Mouse (Mus musculus): ENCODE results near the gene Rpl27. TPM values are rescaled to one million over a fixed set of nuclear protein-coding genes. Genes with fewer than 3 reads are reported as not detected.

The Rpl27 gene
- total and polyA plus RNA-seq, 3 experiments: 909 to 5,728 (median 3,039) TPM

GRCm38 (mm10) chr11:101452093-101452774 is 10.1 kb downstream of the Rpl27 start:
- dilution Hi-C loops (cut with MboI; ENCODE audit: extremely low pct_ligation_motif_present, extremely low pct_unique_long_range_greater_than_20kb, low sequenced_read_pairs): no loop called here
- no peak overlapping the region for H3K27ac ChIP-seq (ENCODE audit: insufficient read depth, low read depth)

GRCm38 (mm10) chr11:101454702-101455101 is 12.6 kb downstream of the Rpl27 start:
- Histone ChIP-seq H3K4me2 (ENCODE audit: insufficient read depth, low read depth, poor library complexity, severe bottlenecking) (no peak overlapping the region), H3K27me3 (replicated peaks) (no peaks in the 10 kb centered on the region), H3K4me1 (ENCODE audit: control insufficient read depth in 1 of 2, insufficient read depth in 2 of 2) (peaks cover 0 to 49% of the 10 kb centered on the region in 2 experiments; a peak in 3 of 4 replicates), H3K79me2 (replicated peaks; ENCODE audit: control insufficient read depth, extremely low read depth, insufficient read depth, poor library complexity, severe bottlenecking) (0 out of 2 replicates have a peak, but pooled peaks cover 8% of the 10 kb centered on the region), H3K27ac (ENCODE audit: insufficient read depth, low read depth) (no peak overlapping the region), H3K9me3 (replicated peaks; ENCODE audit: low read length) (no peaks in the 10 kb centered on the region), H3K4me3 (replicated peaks in 1 of 3; ENCODE audit: low read depth in 2 of 3, low read length in 2 of 3, poor library complexity in 1 of 3) (no peak overlapping the region), H3K9ac (ENCODE audit: insufficient read depth, low read depth) (no peak overlapping the region), H3K36me3 (replicated peaks in 1 of 2; ENCODE audit: control insufficient read depth in 1 of 2, insufficient read depth in 1 of 2, low read length in 1 of 2) (peaks cover 31 to 80% of the 10 kb centered on the region in 2 experiments)
- peak; percentile 23; the same call in 1 of the 2 replicates for TF ChIP-seq EP300 (IDR thresholded peaks at IDR 0.05; ENCODE audit: low read length)
- no peak for TF ChIP-seq ELF1 (IDR thresholded peaks at IDR 0.05; ENCODE audit: low read depth, low read length)
- TF ChIP-seq CHD2 (IDR thresholded peaks at IDR 0.05; ENCODE audit: low read length): no peak
- no peak for TF ChIP-seq CHD1 (IDR thresholded peaks at IDR 0.05; ENCODE audit: low read depth, low read length)
- no peak for TF ChIP-seq SIN3A (IDR thresholded peaks at IDR 0.05; ENCODE audit: low read length)
- in situ Hi-C loops (cut with MboI; ENCODE audit: low pct_ligation_motif_present, low pct_unique_long_range_greater_than_20kb, low sequenced_read_pairs) (no loop called here), dilution Hi-C loops (cut with MboI; ENCODE audit: extremely low pct_ligation_motif_present, extremely low pct_unique_long_range_greater_than_20kb, low sequenced_read_pairs) (no loop called here)
- no peak for DNase-seq (ENCODE audit: extremely low read depth)

More at GRCm38 (mm10) chr11:101452093-101452774, 10.1 kb downstream of the Rpl27 start:
- H3K4me2 ChIP-seq (ENCODE audit: insufficient read depth, low read depth, poor library complexity, severe bottlenecking): no peak overlapping the region
- H3K36me3 ChIP-seq (replicated peaks in 1 of 2; ENCODE audit: control insufficient read depth in 1 of 2, insufficient read depth in 1 of 2, low read length in 1 of 2): peaks cover 8 to 56% of the 10 kb centered on the region in 2 experiments
- H3K9me3 ChIP-seq (replicated peaks; ENCODE audit: low read length): no peaks in the 10 kb centered on the region
- in situ Hi-C loops (cut with MboI; ENCODE audit: low pct_ligation_motif_present, low pct_unique_long_range_greater_than_20kb, low sequenced_read_pairs): no loop called here
- peaks cover 8% of the 10 kb centered on the region; the same call in 1 of the 2 replicates for H3K79me2 ChIP-seq (replicated peaks; ENCODE audit: control insufficient read depth, extremely low read depth, insufficient read depth, poor library complexity, severe bottlenecking)
- H3K27me3 ChIP-seq (replicated peaks): no peaks in the 10 kb centered on the region
- no peak overlapping the region for H3K9ac ChIP-seq (ENCODE audit: insufficient read depth, low read depth)
- no peak for TF ChIP-seq NRF1 (IDR thresholded peaks at IDR 0.05; ENCODE audit: low read depth, low read length)
- no peak for TF ChIP-seq JUN (IDR thresholded peaks at IDR 0.05; ENCODE audit: insufficient read depth, low read depth, low read length)
- TF ChIP-seq IRF4 (IDR thresholded peaks at IDR 0.05; ENCODE audit: low read depth, low read length): no peak
- no peak for TF ChIP-seq E2F4 (IDR thresholded peaks at IDR 0.05; ENCODE audit: insufficient replicate concordance, low read depth, low read length)
- no peak for TF ChIP-seq MXI1 (IDR thresholded peaks at IDR 0.05; ENCODE audit: low read depth, low read length)
- no peak for TF ChIP-seq SMC3 (IDR thresholded peaks at IDR 0.05; ENCODE audit: low read depth, low read length)
- TF ChIP-seq SIN3A (IDR thresholded peaks at IDR 0.05; ENCODE audit: low read length): no peak
- no peak for TF ChIP-seq PAX5 (IDR thresholded peaks at IDR 0.05; ENCODE audit: low read length)
- no peak for TF ChIP-seq RCOR1 (conservative IDR thresholded peaks at IDR 0.05; ENCODE audit: low read depth, low read length)
- no peak for TF ChIP-seq USF1 (IDR thresholded peaks at IDR 0.05; ENCODE audit: low read depth, low read length)
- no peak for TF ChIP-seq ZC3H11A (IDR thresholded peaks at IDR 0.05; ENCODE audit: low read depth, low read length)
- no peak for TF ChIP-seq GABPA (IDR thresholded peaks at IDR 0.05; ENCODE audit: insufficient replicate concordance, low read depth, low read length)
- no peak for TF ChIP-seq CHD2 (IDR thresholded peaks at IDR 0.05; ENCODE audit: low read length)
- no peak for TF ChIP-seq ZMIZ1 (IDR thresholded peaks at IDR 0.05; ENCODE audit: low read depth, low read length)
- TF ChIP-seq MAFK (IDR thresholded peaks at IDR 0.05; ENCODE audit: insufficient replicate concordance, low read length): no peak
- no peak for TF ChIP-seq JUND (conservative IDR thresholded peaks at IDR 0.05; ENCODE audit: low read depth, low read length)
- no peak for TF ChIP-seq POLR2AphosphoS2 (IDR thresholded peaks at IDR 0.05; ENCODE audit: low read depth, low read length)
- no peak for TF ChIP-seq ZKSCAN1 (IDR thresholded peaks at IDR 0.05; ENCODE audit: borderline replicate concordance, low read depth, low read length)
- no peak for TF ChIP-seq CTCF (conservative IDR thresholded peaks at IDR 0.05 in 1 of 2, IDR thresholded peaks at IDR 0.05 in 1 of 2; ENCODE audit: low read depth in 2 of 2, low read length in 2 of 2)
- TF ChIP-seq BHLHE40 (IDR thresholded peaks at IDR 0.05; ENCODE audit: low read depth, low read length): no peak
- H3K4me1 ChIP-seq (ENCODE audit: control insufficient read depth in 1 of 2, insufficient read depth in 2 of 2): peaks cover 0 to 50% of the 10 kb centered on the region in 2 experiments; a peak in 2 of 4 replicates
- DNase-seq (ENCODE audit: extremely low read depth): no peak
- no peak overlapping the region for H3K4me3 ChIP-seq (replicated peaks in 1 of 3; ENCODE audit: low read depth in 2 of 3, low read length in 2 of 3, poor library complexity in 1 of 3)
